Mouse (Mus musculus) heart, postnatal 0 days (tissue): ENCODE data around the gene Tas2r135. TPM values are rescaled to one million over a fixed set of nuclear protein-coding genes. Genes with fewer than 3 reads are reported as not detected.
A peak's percentile ranks its signal among the peaks of the same experiment; 100 is the strongest.

Experiments
- ATAC-seq: fragments of 200-750 bp; cut with Nextera tagmentation; 2 replicates; pipeline ENCODE4 v1.8.0; 2017; ENCODE audit warnings: low read depth, moderate number of reproducible peaks, moderate library complexity; ENCODE audit not compliant: insufficient read depth
- DNase-seq: peaks from one replicate; pipeline ENCODE4 v3.0.0-alpha.2; 2016; ENCODE audit warnings: low spot score
- H3K27ac ChIP-seq: fragments of 300-500 bp; sonication (generic); 2 replicates; pipeline ENCODE4 v1.5.1; 2014; ENCODE audit warnings: low read depth, mild to moderate bottlenecking
- H3K27me3 ChIP-seq: fragments of 300-500 bp; sonication (generic); 2 replicates; pipeline ENCODE4 v1.6.1; 2014; ENCODE audit warnings: low read length, mixed read lengths; ENCODE audit not compliant: control insufficient read depth, insufficient read depth
- H3K36me3 ChIP-seq: fragments of 300-500 bp; sonication (generic); replicated peaks from 2 replicates; pipeline ENCODE4 v1.6.1; 2014; ENCODE audit warnings: low read length, mixed read lengths; ENCODE audit not compliant: control insufficient read depth, insufficient read depth
- H3K4me1 ChIP-seq: fragments of 300-500 bp; sonication (generic); 2 replicates; pipeline ENCODE4 v1.6.1; 2014; ENCODE audit warnings: antibody characterized with exemption; ENCODE audit not compliant: control insufficient read depth, insufficient read depth
- H3K4me2 ChIP-seq: fragments of 300-500 bp; sonication (generic); 2 replicates; pipeline ENCODE4 v1.6.1; 2014; ENCODE audit warnings: low read depth, mild to moderate bottlenecking, low read length, moderate library complexity
- H3K4me3 ChIP-seq: fragments of 300-500 bp; sonication (generic); 2 replicates; pipeline ENCODE4 v1.5.1; 2014; ENCODE audit warnings: low read depth, low read length
- H3K9ac ChIP-seq: fragments of 300-500 bp; sonication (generic); replicated peaks from 2 replicates; pipeline ENCODE4 v1.6.1; 2014; ENCODE audit warnings: low read depth, low read length, mixed read lengths
- H3K9me3 ChIP-seq: fragments of 300-500 bp; sonication (generic); replicated peaks from 2 replicates; pipeline ENCODE4 v1.6.1; 2016; ENCODE audit warnings: low read length; ENCODE audit not compliant: control insufficient read depth
- CTCF ChIP-seq: IDR thresholded peaks from 2 replicates; pipeline ENCODE4 v1.5.1; 2016; ENCODE audit warnings: antibody characterized with exemption, control low read depth, low read depth
- EP300 ChIP-seq: IDR thresholded peaks from 2 replicates; pipeline ENCODE4 v1.6.1; 2016; ENCODE audit warnings: antibody characterized with exemption, low read depth
- WGBS: fragments of 180-500 bp; shearing (Covaris S2); extraction: QIAGEN DNeasy Blood & Tissue Kit; methylation state at CpG from one replicate; pipeline ENCODE4 v1.1.7; 2014; 5-methylcytosine and 5-hydroxymethylcytosine counted together
- polyA plus RNA-seq: library from polyadenylated mRNA; unstranded; fragments of >200 nt; fragmentation: Nextera tagmentation; extraction: Ambion mirVana; gene quantifications from 2 replicates; pipeline ENCODE4 v1.2.1, GENCODE M21; 2015
- total RNA-seq: library from RNA; depleted of rRNA; stranded (reverse); fragments of >200 nt; gene quantifications from 2 replicates; pipeline ENCODE4 v1.2.3, GENCODE M21; 2014; ENCODE audit warnings: low replicate concordance

Gene Tas2r135
- total and polyA plus RNA-seq, 2 experiments from 2014 or later: not detected

- Histone ChIP-seq H3K9ac (no peak overlapping the region), H3K4me3 (no peak overlapping the region), H3K27me3 (no peaks in the 10 kb centered on the region), H3K36me3 (no peaks in the 10 kb centered on the region), H3K9me3 (no peaks in the 10 kb centered on the region), H3K4me2 (no peak overlapping the region), H3K4me1 (no peaks in the 10 kb centered on the region), H3K27ac (peak overlapping the region; percentile 44)
- TF ChIP-seq EP300 (0 out of 2 replicates have a peak, but pooled peaks have one; percentile 39), CTCF (no peak)
- DNase-seq (peak; percentile 69), ATAC-seq (peak; percentile 89)
- 42% methylated on average over 9 of the region's 9 CpGs for WGBS
These were observed 9.0 kb upstream of the Tas2r135 start for GRCm38 (mm10) chr6:42395960-42396809.

- Histone ChIP-seq H3K27ac (peak overlapping the region; percentile 25; the same call in 1 of the 2 replicates), H3K36me3 (no peaks in the 10 kb centered on the region), H3K4me1 (no peaks in the 10 kb centered on the region), H3K27me3 (no peaks in the 10 kb centered on the region), H3K4me2 (no peak overlapping the region), H3K9ac (no peak overlapping the region), H3K4me3 (no peak overlapping the region), H3K9me3 (no peaks in the 10 kb centered on the region)
- DNase-seq (no peak), ATAC-seq (no peak; the same call in 1 of the 2 replicates)
- TF ChIP-seq EP300 (no peak), CTCF (no peak)
- WGBS: 57% methylated on average over 3 of the region's 3 CpGs
These were observed 8.1 kb upstream of the Tas2r135 start for GRCm38 (mm10) chr6:42397041-42397657.

GRCm38 (mm10) chr6:42398285-42398684, 6.9 kb upstream of the Tas2r135 start:
- Histone ChIP-seq H3K9ac (no peak overlapping the region), H3K9me3 (no peaks in the 10 kb centered on the region), H3K36me3 (no peaks in the 10 kb centered on the region), H3K4me3 (no peak overlapping the region), H3K27ac (no peak overlapping the region), H3K4me1 (no peaks in the 10 kb centered on the region), H3K4me2 (no peak overlapping the region), H3K27me3 (no peaks in the 10 kb centered on the region)
- 80% methylated on average over 3 of the region's 3 CpGs for WGBS
- DNase-seq (no peak), ATAC-seq (no peak)
- TF ChIP-seq EP300: no peak
- no peak for TF ChIP-seq CTCF

GRCm38 (mm10) chr6:42398998-42399397, 6.2 kb upstream of the Tas2r135 start:
- Histone ChIP-seq H3K9ac (no peak overlapping the region), H3K4me1 (no peaks in the 10 kb centered on the region), H3K9me3 (no peaks in the 10 kb centered on the region), H3K4me2 (no peak overlapping the region), H3K4me3 (no peak overlapping the region), H3K27ac (no peak overlapping the region), H3K36me3 (no peaks in the 10 kb centered on the region), H3K27me3 (no peaks in the 10 kb centered on the region)
- WGBS: 95% methylated on average over 1 of the region's 1 CpGs
- no peak for TF ChIP-seq CTCF
- TF ChIP-seq EP300: no peak
- ATAC-seq (no peak), DNase-seq (no peak)

- Histone ChIP-seq H3K4me2 (no peak within 1 kb of the TSS), H3K36me3 (no peaks in the 10 kb centered on the region), H3K4me1 (no peaks in the 10 kb centered on the region), H3K27ac (no peak within 1 kb of the TSS), H3K9me3 (no peaks in the 10 kb centered on the region), H3K9ac (no peak within 1 kb of the TSS), H3K27me3 (no peaks in the 10 kb centered on the region), H3K4me3 (no peak within 1 kb of the TSS)
- ATAC-seq: no peak
- TF ChIP-seq EP300: no peak
- TF ChIP-seq CTCF: no peak
- no peak for DNase-seq
- WGBS: 94% methylated on average over 1 of the region's 1 CpGs
These were observed 5.3 kb upstream of the Tas2r135 start, which contains the start of gene Tas2r143 for GRCm38 (mm10) chr6:42399938-42400337. Tas2r143 (plus strand) TSS chr6:42400238.
